Mouse (Mus musculus): ENCODE measurements around the gene Gpatch8. TPM values are rescaled to one million over a fixed set of nuclear protein-coding genes. Genes with fewer than 3 reads are reported as not detected.

Gpatch8 gene
- polyA plus RNA-seq, 1 experiment, result 12.4 TPM

- WGBS, result 32% methylated on average over 77 of the region's 77 CpGs
- H3K4me1 ChIP-seq (ENCODE audit: control insufficient read depth, insufficient read depth, low read length), result no peaks in the 10 kb centered on the region
- no peak overlapping the region for H3K27ac ChIP-seq (ENCODE audit: insufficient read depth, low read depth, low read length)
- no peaks in the 10 kb centered on the region; the same call in 1 of the 2 replicates for H3K36me3 ChIP-seq (ENCODE audit: control insufficient read depth, insufficient read depth, low read length)
- peak overlapping the region; percentile 39 for H3K4me3 ChIP-seq (ENCODE audit: insufficient read depth, low read depth, low read length)
- DNase-seq, result peak; percentile 71
- H3K27me3 ChIP-seq (replicated peaks; ENCODE audit: control insufficient read depth, insufficient read depth, low read length), result no peaks in the 10 kb centered on the region
- TF ChIP-seq CTCF (conservative IDR thresholded peaks at IDR 0.05; ENCODE audit: insufficient read depth, insufficient read length, low read depth, low read length) (peak; percentile 67), POLR2A (IDR thresholded peaks at IDR 0.05; ENCODE audit: low read depth, low read length) (no peak)
These were observed 117.7 kb downstream of the Gpatch8 start for GRCm38 (mm10) chr11:102438212-102439092.

- Histone ChIP-seq H3K27me3 (replicated peaks; ENCODE audit: control insufficient read depth, insufficient read depth, low read length) (no peaks in the 10 kb centered on the region), H3K4me1 (ENCODE audit: control insufficient read depth, insufficient read depth, low read length) (peaks cover 4% of the 10 kb centered on the region; the same call in 1 of the 2 replicates), H3K36me3 (ENCODE audit: control insufficient read depth, insufficient read depth, low read length) (no peaks in the 10 kb centered on the region; the same call in 1 of the 2 replicates), H3K27ac (ENCODE audit: insufficient read depth, low read depth, low read length) (no peak overlapping the region), H3K4me3 (ENCODE audit: insufficient read depth, low read depth, low read length) (peak overlapping the region; percentile 39)
- peak; percentile 71 for DNase-seq
- peak; percentile 40 for TF ChIP-seq CTCF (conservative IDR thresholded peaks at IDR 0.05; ENCODE audit: insufficient read depth, insufficient read length, low read depth, low read length)
- TF ChIP-seq POLR2A (IDR thresholded peaks at IDR 0.05; ENCODE audit: low read depth, low read length), result no peak
- 38% methylated on average over 87 of the region's 87 CpGs for WGBS
These were observed 118.8 kb downstream of the Gpatch8 start for GRCm38 (mm10) chr11:102437120-102438061.

GRCm38 (mm10) chr11:102436471-102436790 is 119.8 kb downstream of the Gpatch8 start:
- H3K27me3 ChIP-seq (replicated peaks; ENCODE audit: control insufficient read depth, insufficient read depth, low read length), result no peaks in the 10 kb centered on the region
- WGBS, result 81% methylated on average over 10 of the region's 10 CpGs
- no peak overlapping the region for H3K4me3 ChIP-seq (ENCODE audit: insufficient read depth, low read depth, low read length)
- TF ChIP-seq POLR2A (IDR thresholded peaks at IDR 0.05; ENCODE audit: low read depth, low read length), result no peak
- TF ChIP-seq CTCF (conservative IDR thresholded peaks at IDR 0.05; ENCODE audit: insufficient read depth, insufficient read length, low read depth, low read length), result no peak
- H3K36me3 ChIP-seq (ENCODE audit: control insufficient read depth, insufficient read depth, low read length), result no peaks in the 10 kb centered on the region; the same call in 1 of the 2 replicates
- peaks cover 6% of the 10 kb centered on the region; the same call in 1 of the 2 replicates for H3K4me1 ChIP-seq (ENCODE audit: control insufficient read depth, insufficient read depth, low read length)
- H3K27ac ChIP-seq (ENCODE audit: insufficient read depth, low read depth, low read length), result no peak overlapping the region
- DNase-seq, result no peak

GRCm38 (mm10) chr11:102435754-102436470 is 120.3 kb downstream of the Gpatch8 start:
- no peak for TF ChIP-seq POLR2A (IDR thresholded peaks at IDR 0.05; ENCODE audit: low read depth, low read length)
- no peak for TF ChIP-seq CTCF (conservative IDR thresholded peaks at IDR 0.05; ENCODE audit: insufficient read depth, insufficient read length, low read depth, low read length)
- no peak overlapping the region for H3K4me3 ChIP-seq (ENCODE audit: insufficient read depth, low read depth, low read length)
- H3K27me3 ChIP-seq (replicated peaks; ENCODE audit: control insufficient read depth, insufficient read depth, low read length), result no peaks in the 10 kb centered on the region
- WGBS, result 79% methylated on average over 18 of the region's 18 CpGs
- H3K27ac ChIP-seq (ENCODE audit: insufficient read depth, low read depth, low read length), result no peak overlapping the region
- peaks cover 10% of the 10 kb centered on the region; the same call in 1 of the 2 replicates for H3K4me1 ChIP-seq (ENCODE audit: control insufficient read depth, insufficient read depth, low read length)
- DNase-seq, result peak; percentile 56
- H3K36me3 ChIP-seq (ENCODE audit: control insufficient read depth, insufficient read depth, low read length), result no peaks in the 10 kb centered on the region; the same call in 1 of the 2 replicates

GRCm38 (mm10) chr11:102434816-102435705 is 121.1 kb downstream of the Gpatch8 start:
- DNase-seq, result no peak
- no peak overlapping the region for H3K4me3 ChIP-seq (ENCODE audit: insufficient read depth, low read depth, low read length)
- H3K4me1 ChIP-seq (ENCODE audit: control insufficient read depth, insufficient read depth, low read length), result peaks cover 10% of the 10 kb centered on the region; the same call in 1 of the 2 replicates
- no peak overlapping the region for H3K27ac ChIP-seq (ENCODE audit: insufficient read depth, low read depth, low read length)
- H3K36me3 ChIP-seq (ENCODE audit: control insufficient read depth, insufficient read depth, low read length), result no peaks in the 10 kb centered on the region; the same call in 1 of the 2 replicates
- H3K27me3 ChIP-seq (replicated peaks; ENCODE audit: control insufficient read depth, insufficient read depth, low read length), result no peaks in the 10 kb centered on the region
- 89% methylated on average over 11 of the region's 11 CpGs for WGBS
- no peak for TF ChIP-seq CTCF (conservative IDR thresholded peaks at IDR 0.05; ENCODE audit: insufficient read depth, insufficient read length, low read depth, low read length)
- TF ChIP-seq POLR2A (IDR thresholded peaks at IDR 0.05; ENCODE audit: low read depth, low read length), result no peak

- H3K36me3 ChIP-seq (ENCODE audit: control insufficient read depth, insufficient read depth, low read length), result no peaks in the 10 kb centered on the region; the same call in 1 of the 2 replicates
- H3K4me1 ChIP-seq (ENCODE audit: control insufficient read depth, insufficient read depth, low read length), result peaks cover 10% of the 10 kb centered on the region; the same call in 1 of the 2 replicates
- no peak for TF ChIP-seq POLR2A (IDR thresholded peaks at IDR 0.05; ENCODE audit: low read depth, low read length)
- peak; percentile 91 for TF ChIP-seq CTCF (conservative IDR thresholded peaks at IDR 0.05; ENCODE audit: insufficient read depth, insufficient read length, low read depth, low read length)
- no peak overlapping the region for H3K4me3 ChIP-seq (ENCODE audit: insufficient read depth, low read depth, low read length)
- peak; percentile 88 for DNase-seq
- no peak overlapping the region for H3K27ac ChIP-seq (ENCODE audit: insufficient read depth, low read depth, low read length)
- WGBS, result 11% methylated on average over 7 of the region's 7 CpGs
- H3K27me3 ChIP-seq (replicated peaks; ENCODE audit: control insufficient read depth, insufficient read depth, low read length), result no peaks in the 10 kb centered on the region
These were observed 121.8 kb downstream of the Gpatch8 start for GRCm38 (mm10) chr11:102434406-102434805.

Data from kidney, adult 2 months (tissue).